Mouse (Mus musculus) embryo, embryonic 10.5 days (tissue): ENCODE results near the gene Castor1.
A peak's percentile ranks its signal among the peaks of the same experiment; 100 is the strongest.

Experiments
- DNase-seq: peaks from one replicate; pipeline ENCODE4 v3.0.0-alpha.2; 2015; ENCODE audit warnings: low spot score

Gene Castor1

GRCm38 (mm10) chr11:4262847-4263246, 44.8 kb downstream of the Castor1 start:
- no peak for DNase-seq

- DNase-seq = no peak
These were observed 45.3 kb downstream of the Castor1 start for GRCm38 (mm10) chr11:4263296-4263695.

GRCm38 (mm10) chr11:4264066-4264465, 46.0 kb downstream of the Castor1 start:
- DNase-seq = no peak

GRCm38 (mm10) chr11:4266271-4267201, 48.5 kb downstream of the Castor1 start:
- DNase-seq = peak; percentile 50

GRCm38 (mm10) chr11:4267202-4267578, 49.2 kb downstream of the Castor1 start:
- DNase-seq = no peak

GRCm38 (mm10) chr11:4268500-4268899, 50.5 kb downstream of the Castor1 start:
- no peak for DNase-seq

GRCm38 (mm10) chr11:4270744-4271459, 52.9 kb downstream of the Castor1 start:
- DNase-seq = peak; percentile 47

- DNase-seq = no peak
These were observed 53.5 kb downstream of the Castor1 start for GRCm38 (mm10) chr11:4271544-4271943.
